Comparison of ENCODE assay signal across 10 mouse cellular contexts in the genomic region with DNA sequence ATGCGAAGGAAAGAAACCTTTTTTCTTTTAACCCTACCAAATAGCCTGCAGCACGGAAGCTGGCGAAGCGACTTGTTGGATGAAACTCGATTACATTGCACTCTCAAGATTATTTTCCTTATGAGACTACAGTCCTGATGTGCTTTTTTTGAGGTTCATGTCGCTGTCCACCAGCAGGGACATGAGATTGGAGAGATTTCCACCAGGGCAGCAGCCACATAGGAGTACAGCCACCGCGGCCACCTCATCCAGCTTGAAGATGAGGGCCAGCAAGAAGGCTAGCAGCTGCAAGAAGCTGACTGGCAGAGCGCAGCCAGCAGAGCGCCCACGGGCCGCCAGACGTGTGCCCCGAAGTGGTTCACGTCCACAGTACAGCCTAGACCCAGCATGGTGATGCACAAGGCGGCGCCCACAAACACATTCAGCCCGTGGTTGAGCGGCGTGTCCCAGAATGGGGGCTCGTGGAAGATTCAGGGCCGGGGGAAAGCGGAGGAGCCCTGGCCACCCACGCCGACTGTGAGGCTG. TPM values are rescaled to one million over a fixed set of nuclear protein-coding genes. Genes with fewer than 3 reads are reported as not detected.
DNase-seq lines count a peak whose midpoint lies in the region; ATAC-seq and TF ChIP-seq lines count a peak whose summit lies in the region.
"Not testable (repeated sequence)": the region's sequence is repeated elsewhere in the genome, so short reads cannot be mapped to it uniquely, and the experiment has no call there.
"Had no signal": no experiment of that assay in that cellular context is flagged by ENCODE, and none has a peak within 500 bp of the region (broad histone marks: within the 10 kb centered on the region; RNA-seq: fewer than 3 reads in every experiment).

No protein-coding gene starts in this region.

- not testable (repeated sequence) for H3K27ac ChIP-seq in ES-Bruce4 (ENCODE audit: insufficient read depth, low read length); forebrain, embryonic 10.5 days; heart, embryonic 12.5 days (ENCODE audit: poor library complexity, severe bottlenecking); hindbrain, embryonic 15.5 days (replicated peaks); limb, embryonic 10.5 days; lung, embryonic 14.5 days (ENCODE audit: low read depth); midbrain, embryonic 15.5 days; stomach, embryonic 14.5 days (ENCODE audit: low read length)

- TF ChIP-seq EP300 in ES-Bruce4 (IDR thresholded peaks at IDR 0.05; ENCODE audit: insufficient read depth, low read depth, low read length), result not testable (repeated sequence)

- not testable (repeated sequence) for H3K9ac ChIP-seq in ES-Bruce4 (ENCODE audit: low read depth, poor library complexity, severe bottlenecking); lung, embryonic 14.5 days; stomach, embryonic 14.5 days (replicated peaks; ENCODE audit: low read depth, low read length)
- H3K9ac ChIP-seq in heart, embryonic 12.5 days, result peak overlapping the region; percentile 55
- H3K9ac ChIP-seq in hindbrain, embryonic 15.5 days, result 0 out of 2 replicates have a peak overlapping the region, but pooled peaks have one; percentile 17
- peak overlapping the region; percentile 26; the same call in 1 of the 2 replicates for H3K9ac ChIP-seq in midbrain, embryonic 15.5 days

- not testable (repeated sequence) for H3K36me3 ChIP-seq in ES-Bruce4 (ENCODE audit: control insufficient read depth, insufficient read depth, low read length, poor library complexity, severe bottlenecking); forebrain, embryonic 10.5 days (replicated peaks); heart, embryonic 12.5 days; hindbrain, embryonic 15.5 days; limb, embryonic 10.5 days; lung, embryonic 14.5 days (ENCODE audit: insufficient read depth); midbrain, embryonic 15.5 days (replicated peaks); stomach, embryonic 14.5 days (ENCODE audit: control insufficient read depth, insufficient read depth, low read length)

- TF ChIP-seq POLR2A in ES-Bruce4 (IDR thresholded peaks at IDR 0.05; ENCODE audit: insufficient read depth, low read length), result not testable (repeated sequence)

- not testable (repeated sequence) for ATAC-seq in heart, embryonic 12.5 days (ENCODE audit: insufficient number of reproducible peaks, low FRiP score); stomach, embryonic 14.5 days (ENCODE audit: insufficient number of reproducible peaks, insufficient read depth, low FRiP score, low read depth)
- ATAC-seq in hindbrain, embryonic 15.5 days (ENCODE audit: low FRiP score, low read depth), result peak; percentile 30; the same call in 1 of the 2 replicates
- ATAC-seq in lung, embryonic 14.5 days (ENCODE audit: insufficient read depth), result peak; percentile 41; the same call in 1 of the 2 replicates
- ATAC-seq in midbrain, embryonic 15.5 days (replicated peaks), result peak; percentile 81

- not testable (repeated sequence) for H3K27me3 ChIP-seq in ES-Bruce4 (ENCODE audit: control insufficient read depth, insufficient read depth, low read length, poor library complexity, severe bottlenecking); hindbrain, embryonic 15.5 days; midbrain, embryonic 15.5 days (replicated peaks); stomach, embryonic 14.5 days (ENCODE audit: control insufficient read depth, insufficient read depth, low read length)
- peaks cover 50% of the 10 kb centered on the region for H3K27me3 ChIP-seq in forebrain, embryonic 10.5 days (ENCODE audit: poor library complexity, severe bottlenecking)
- H3K27me3 ChIP-seq in heart, embryonic 12.5 days (replicated peaks), result peaks cover 38% of the 10 kb centered on the region
- H3K27me3 ChIP-seq in limb, embryonic 10.5 days (ENCODE audit: low read depth, poor library complexity, severe bottlenecking), result peaks cover 37% of the 10 kb centered on the region
- H3K27me3 ChIP-seq in lung, embryonic 14.5 days (ENCODE audit: insufficient read depth, low read length), result peaks cover 14% of the 10 kb centered on the region

- H3K4me3 ChIP-seq in ES-Bruce4 (ENCODE audit: low read depth, low read length), result peak overlapping the region; percentile 25; the same call in 1 of the 2 replicates
- H3K4me3 ChIP-seq in forebrain, embryonic 10.5 days, result peak overlapping the region; percentile 52
- peak overlapping the region; percentile 50 for H3K4me3 ChIP-seq in heart, embryonic 12.5 days
- H3K4me3 ChIP-seq in hindbrain, embryonic 15.5 days, result peak overlapping the region; percentile 40
- peak overlapping the region; percentile 50 for H3K4me3 ChIP-seq in limb, embryonic 10.5 days
- H3K4me3 ChIP-seq in lung, embryonic 14.5 days (ENCODE audit: low read depth, low read length), result peak overlapping the region; percentile 40
- peak overlapping the region; percentile 42 for H3K4me3 ChIP-seq in midbrain, embryonic 15.5 days
- H3K4me3 ChIP-seq in stomach, embryonic 14.5 days (ENCODE audit: low read depth, low read length), result peak overlapping the region; percentile 26

- H3K9me3 ChIP-seq in ES-Bruce4 (replicated peaks; ENCODE audit: control insufficient read depth, insufficient read depth, low read length, poor library complexity, severe bottlenecking); forebrain, embryonic 10.5 days; heart, embryonic 12.5 days (replicated peaks); hindbrain, embryonic 15.5 days; limb, embryonic 10.5 days (replicated peaks); lung, embryonic 14.5 days (ENCODE audit: low read depth, low read length); midbrain, embryonic 15.5 days; stomach, embryonic 14.5 days (ENCODE audit: control insufficient read depth, low read depth, low read length): not testable (repeated sequence)

- not testable (repeated sequence) for DNase-seq in forebrain, embryonic 10.5 days (ENCODE audit: extremely low spot score, low spot score)
- DNase-seq in limb, embryonic 10.5 days (ENCODE audit: low spot score), result peak; percentile 34
- DNase-seq in lung, embryonic 14.5 days, result peak; percentile 5

- 46% methylated on average over 25 of the region's 25 CpGs for WGBS in forebrain, embryonic 10.5 days
- WGBS in heart, embryonic 12.5 days, result 44% methylated on average over 25 of the region's 25 CpGs
- 48% methylated on average over 25 of the region's 25 CpGs for WGBS in hindbrain, embryonic 15.5 days
- 53% methylated on average over 25 of the region's 25 CpGs for WGBS in limb, embryonic 10.5 days
- WGBS in lung, embryonic 14.5 days, result 35% methylated on average over 25 of the region's 25 CpGs
- 48% methylated on average over 25 of the region's 25 CpGs for WGBS in midbrain, embryonic 15.5 days
- 40% methylated on average over 25 of the region's 25 CpGs for whole genome bisulfite sequencing in stomach, embryonic 14.5 days

- peak overlapping the region; percentile 87 for H3K4me2 ChIP-seq in heart, embryonic 12.5 days
- peak overlapping the region; percentile 71 for H3K4me2 ChIP-seq in hindbrain, embryonic 15.5 days
- H3K4me2 ChIP-seq in lung, embryonic 14.5 days, result peak overlapping the region; percentile 65
- H3K4me2 ChIP-seq in midbrain, embryonic 15.5 days, result peak overlapping the region; percentile 68
- peak overlapping the region; percentile 54 for H3K4me2 ChIP-seq in stomach, embryonic 14.5 days (replicated peaks; ENCODE audit: low read depth, low read length)

- not testable (repeated sequence) for TF ChIP-seq CTCF in ES-Bruce4 (IDR thresholded peaks at IDR 0.05; ENCODE audit: low read depth, low read length); lung, embryonic 14.5 days (IDR thresholded peaks at IDR 0.05; ENCODE audit: low read depth)

- not testable (repeated sequence) for H3K4me1 ChIP-seq in ES-Bruce4 (ENCODE audit: control insufficient read depth, insufficient read depth, low read length); forebrain, embryonic 10.5 days; heart, embryonic 12.5 days (replicated peaks); hindbrain, embryonic 15.5 days (replicated peaks); limb, embryonic 10.5 days; lung, embryonic 14.5 days (ENCODE audit: insufficient read depth); midbrain, embryonic 15.5 days; stomach, embryonic 14.5 days (ENCODE audit: control insufficient read depth, insufficient read depth, low read length)

RNA-seq across cellular contexts. Expression of gene Gm5868, which starts 0.6 kb away (rescaled TPM):
- 0.58 TPM in 1 of 2 replicates, not detected in the other for polyA plus RNA-seq in ES-Bruce4 (2011; ENCODE audit: insufficient read depth, insufficient read length, low read depth, missing spikeins)
- 1.1 and 1.5 TPM in 2 replicates for polyA plus RNA-seq in forebrain, embryonic 10.5 days (2016; fragmentation: Nextera tagmentation; extraction: Ambion mirVana)
- polyA plus RNA-seq in heart, embryonic 12.5 days (2016; fragmentation: Nextera tagmentation; extraction: Ambion mirVana), result not detected in 2 replicates
- 7.5 and 8.1 TPM in 2 replicates for polyA plus RNA-seq in hindbrain, embryonic 15.5 days (2015; fragmentation: Nextera tagmentation; extraction: Ambion mirVana)
- 0.44 and 0.97 TPM in 2 replicates for polyA plus RNA-seq in limb, embryonic 10.5 days (2016; fragmentation: Nextera tagmentation; extraction: Ambion mirVana)
- 0.17 and 0.20 TPM in 2 replicates for polyA plus RNA-seq in lung, embryonic 14.5 days (2014; fragmentation: Nextera tagmentation; extraction: Ambion mirVana)
- 6.2 and 7.2 TPM in 2 replicates for polyA plus RNA-seq in midbrain, embryonic 15.5 days (2015; fragmentation: Nextera tagmentation; extraction: Ambion mirVana)
- polyA plus RNA-seq in stomach, embryonic 14.5 days (2014; fragmentation: Nextera tagmentation; extraction: Ambion mirVana), result 0.21 and 0.29 TPM in 2 replicates
- polyA plus RNA-seq: activated CD4-positive, CD25-positive, alpha-beta regulatory T cell, adult 4 months; liver, postnatal 0 days had no signal

RNA-seq across cellular contexts. Expression of gene Zar1, which starts 5.7 kb away (rescaled TPM):
- polyA plus RNA-seq in ES-Bruce4 (2011; ENCODE audit: insufficient read depth, insufficient read length, low read depth, missing spikeins), result not detected in 2 replicates
- polyA plus RNA-seq in forebrain, embryonic 10.5 days (2016; fragmentation: Nextera tagmentation; extraction: Ambion mirVana), result not detected in 2 replicates
- polyA plus RNA-seq in heart, embryonic 12.5 days (2016; fragmentation: Nextera tagmentation; extraction: Ambion mirVana), result 0.27 and 0.35 TPM in 2 replicates
- polyA plus RNA-seq in hindbrain, embryonic 15.5 days (2015; fragmentation: Nextera tagmentation; extraction: Ambion mirVana), result 5.0 TPM in 2 replicates
- polyA plus RNA-seq in limb, embryonic 10.5 days (2016; fragmentation: Nextera tagmentation; extraction: Ambion mirVana), result 0.26 and 0.56 TPM in 2 replicates
- polyA plus RNA-seq in lung, embryonic 14.5 days (2014; fragmentation: Nextera tagmentation; extraction: Ambion mirVana), result 0.14 TPM in 1 of 2 replicates, not detected in the other
- 3.0 and 3.1 TPM in 2 replicates for polyA plus RNA-seq in midbrain, embryonic 15.5 days (2015; fragmentation: Nextera tagmentation; extraction: Ambion mirVana)
- 0.25 TPM in 1 of 2 replicates, not detected in the other for polyA plus RNA-seq in stomach, embryonic 14.5 days (2014; fragmentation: Nextera tagmentation; extraction: Ambion mirVana)
- polyA plus RNA-seq: activated CD4-positive, CD25-positive, alpha-beta regulatory T cell, adult 4 months; liver, postnatal 0 days had no signal

RNA-seq across cellular contexts. Expression of gene Nfxl1, which starts 27.2 kb away (rescaled TPM):
- 43.5 and 57.4 TPM in 2 replicates for polyA plus RNA-seq in ES-Bruce4 (2011; ENCODE audit: insufficient read depth, insufficient read length, low read depth, missing spikeins)
- 16.6 and 18.7 TPM in 2 replicates for polyA plus RNA-seq in forebrain, embryonic 10.5 days (2016; fragmentation: Nextera tagmentation; extraction: Ambion mirVana)
- polyA plus RNA-seq in heart, embryonic 12.5 days (2016; fragmentation: Nextera tagmentation; extraction: Ambion mirVana), result 16.8 and 17.6 TPM in 2 replicates
- 12.0 and 13.6 TPM in 2 replicates for polyA plus RNA-seq in hindbrain, embryonic 15.5 days (2015; fragmentation: Nextera tagmentation; extraction: Ambion mirVana)
- 21.2 and 21.7 TPM in 2 replicates for polyA plus RNA-seq in limb, embryonic 10.5 days (2016; fragmentation: Nextera tagmentation; extraction: Ambion mirVana)
- 23.2 and 25.4 TPM in 2 replicates for polyA plus RNA-seq in lung, embryonic 14.5 days (2014; fragmentation: Nextera tagmentation; extraction: Ambion mirVana)
- polyA plus RNA-seq in midbrain, embryonic 15.5 days (2015; fragmentation: Nextera tagmentation; extraction: Ambion mirVana), result 13.9 and 14.5 TPM in 2 replicates
- 22.5 and 24.2 TPM in 2 replicates for polyA plus RNA-seq in stomach, embryonic 14.5 days (2014; fragmentation: Nextera tagmentation; extraction: Ambion mirVana)

RNA-seq across cellular contexts. Expression of gene Cnga1, which starts 57.3 kb away (rescaled TPM):
- 0.30 TPM in 1 of 2 replicates, not detected in the other for polyA plus RNA-seq in ES-Bruce4 (2011; ENCODE audit: insufficient read depth, insufficient read length, low read depth, missing spikeins)
- polyA plus RNA-seq in forebrain, embryonic 10.5 days (2016; fragmentation: Nextera tagmentation; extraction: Ambion mirVana), result not detected in 2 replicates
- not detected in 2 replicates for polyA plus RNA-seq in heart, embryonic 12.5 days (2016; fragmentation: Nextera tagmentation; extraction: Ambion mirVana)
- not detected in 2 replicates for polyA plus RNA-seq in hindbrain, embryonic 15.5 days (2015; fragmentation: Nextera tagmentation; extraction: Ambion mirVana)
- polyA plus RNA-seq in limb, embryonic 10.5 days (2016; fragmentation: Nextera tagmentation; extraction: Ambion mirVana), result not detected in 2 replicates
- polyA plus RNA-seq in lung, embryonic 14.5 days (2014; fragmentation: Nextera tagmentation; extraction: Ambion mirVana), result not detected in 2 replicates
- polyA plus RNA-seq in midbrain, embryonic 15.5 days (2015; fragmentation: Nextera tagmentation; extraction: Ambion mirVana), result not detected in 2 replicates
- not detected in 2 replicates for polyA plus RNA-seq in stomach, embryonic 14.5 days (2014; fragmentation: Nextera tagmentation; extraction: Ambion mirVana)
- polyA plus RNA-seq: liver, postnatal 0 days had no signal
